ENCODE assay signal across 8 mouse cellular contexts in genomic region chr5:136083669-136084107, GRCm38 (mm10). TPM values are rescaled to one million over a fixed set of nuclear protein-coding genes. Genes with fewer than 3 reads are reported as not detected.
DNase-seq lines count a peak whose midpoint lies in the region; ATAC-seq and TF ChIP-seq lines count a peak whose summit lies in the region.

Gene Rasa4 (plus strand): TSS chr5:136083916.

- in situ Hi-C loops in Patski (cut with MboI; ENCODE audit: low pct_unique_long_range_greater_than_20kb), result no loop called here

- POLR2A ChIA-PET in Patski (lab: Charles Lee), result no interaction called here

- TF ChIP-seq CTCF in Patski (IDR thresholded peaks at IDR 0.05), result no peak

- H3K4me1 ChIP-seq in hindbrain, embryonic 14.5 days (replicated peaks; ENCODE audit: control insufficient read depth, insufficient read depth, low read length), result peaks cover 18% of the 10 kb centered on the region

- ATAC-seq in Patski, result peak; percentile 93
- peak; percentile 97 for ATAC-seq in hindbrain, embryonic 14.5 days (ENCODE audit: low FRiP score)

- peak within 1 kb of the TSS; percentile 82 for H3K4me2 ChIP-seq in hindbrain, embryonic 14.5 days (replicated peaks)

- peak within 1 kb of the TSS; percentile 62 for H3K9ac ChIP-seq in hindbrain, embryonic 14.5 days

- 0% methylated on average over 23 of the region's 28 CpGs for WGBS in hindbrain, embryonic 14.5 days

- H3K9me3 ChIP-seq in hindbrain, embryonic 14.5 days (ENCODE audit: control insufficient read depth, low read length), result no peaks in the 10 kb centered on the region

- 0 out of 2 replicates have a peak within 1 kb of the TSS, but pooled peaks have one; percentile 17 for H3K27ac ChIP-seq in hindbrain, embryonic 14.5 days

- H3K36me3 ChIP-seq in hindbrain, embryonic 14.5 days (replicated peaks; ENCODE audit: control insufficient read depth, insufficient read depth), result no peaks in the 10 kb centered on the region

- H3K27me3 ChIP-seq in Patski, result no peaks in the 10 kb centered on the region
- no peaks in the 10 kb centered on the region for H3K27me3 ChIP-seq in hindbrain, embryonic 14.5 days (ENCODE audit: control insufficient read depth, insufficient read depth, low read length)

- DNase-seq in Patski (ENCODE audit: low read depth, low spot score), result peak; percentile 70
- peak; percentile 94 to 95 for DNase-seq in cerebellum, postnatal 14 days
- DNase-seq in frontal cortex, postnatal 25 days (ENCODE audit: low spot score in 2 of 2), result peak; percentile 79 to 83
- peak; percentile 92 for DNase-seq in hindbrain, embryonic 14.5 days (ENCODE audit: low spot score)
- peak; percentile 86 to 89 for DNase-seq in layer of hippocampus, postnatal 36 days
- peak; percentile 97 for DNase-seq in lung, postnatal 36 days
- DNase-seq in retina, postnatal 1 day, result peak; percentile 98
- DNase-seq in urinary bladder, adult 18-20 months (ENCODE audit: low spot score in 2 of 2), result peak; percentile 77 to 91

- CTCF ChIA-PET in Patski (lab: Charles Lee), result no interaction called here

- peak within 1 kb of the TSS; percentile 48 for H3K4me3 ChIP-seq in hindbrain, embryonic 14.5 days (replicated peaks; ENCODE audit: low read length)

RNA-seq across cellular contexts. Expression of gene Rasa4, which starts in this region (rescaled TPM):
- polyA plus RNA-seq in Patski (2021), result 8.7 TPM
- 13.6 and 15.0 TPM in 2 replicates for polyA plus RNA-seq in hindbrain, embryonic 14.5 days (2014; fragmentation: Nextera tagmentation; extraction: Ambion mirVana)
- 1 to 10 TPM; 2.2 to 3.2 TPM for total RNA-seq in layer of hippocampus, postnatal 36 days (2021)

Comparison
In these comparisons a context has a peak if more than half of its experiments do, and no peak if none do; other contexts are left out.
1. Peak in every context shown above with its lines: DNase-seq, ATAC-seq, H3K4me3 ChIP-seq and H3K27ac ChIP-seq.